Mouse (Mus musculus): ENCODE measurements around the gene Tgm6. TPM values are rescaled to one million over a fixed set of nuclear protein-coding genes. Genes with fewer than 3 reads are reported as not detected.

The Tgm6 gene
- total and polyA plus RNA-seq, 2 experiments, result not detected

DNA sequence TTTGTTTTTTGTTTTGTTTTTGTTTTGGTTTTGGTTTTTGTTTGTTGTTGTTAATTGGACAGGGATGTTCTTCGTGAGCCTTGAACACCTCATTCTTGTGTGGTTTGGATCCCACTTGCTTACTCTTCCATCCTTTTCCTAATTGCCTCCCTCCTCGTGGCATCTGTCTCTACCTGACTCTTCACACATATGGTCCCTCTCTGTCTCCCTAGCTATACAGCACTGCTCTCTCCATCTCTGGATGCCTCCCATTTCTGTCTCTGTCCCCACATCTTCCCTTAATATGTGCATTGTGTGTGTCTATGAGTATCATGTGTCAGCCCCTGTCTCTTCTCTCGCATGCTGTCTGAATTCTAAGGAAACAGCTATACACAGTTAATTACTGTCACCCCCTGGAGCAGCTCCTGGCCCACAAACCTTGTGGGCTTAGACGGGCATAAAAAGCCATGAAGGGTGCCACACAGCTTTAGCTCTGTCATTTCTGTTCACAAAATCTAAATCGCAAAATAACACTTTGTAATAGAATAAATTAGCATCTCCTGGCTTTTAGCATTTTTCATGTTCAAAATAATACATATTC, 34.0 kb downstream of the Tgm6 start:
- Histone ChIP-seq H3K27me3 (ENCODE audit: control insufficient read depth, insufficient read depth, low read length) (no peaks in the 10 kb centered on the region), H3K4me3 (ENCODE audit: insufficient read depth, low read depth, low read length) (no peak overlapping the region), H3K4me1 (ENCODE audit: control insufficient read depth, insufficient read depth, low read length) (no peaks in the 10 kb centered on the region), H3K79me2 (ENCODE audit: control insufficient read depth, insufficient read depth, low read length) (no peaks in the 10 kb centered on the region), H3K9ac (ENCODE audit: low read depth, low read length) (no peak overlapping the region), H3K36me3 (ENCODE audit: control insufficient read depth, insufficient read depth, low read length) (no peaks in the 10 kb centered on the region), H3K27ac (replicated peaks; ENCODE audit: insufficient read depth, low read depth, low read length) (no peak overlapping the region)
- no peak for DNase-seq (ENCODE audit: extremely low read depth, low read depth, low spot score)
- TF ChIP-seq CTCF (IDR thresholded peaks at IDR 0.05; ENCODE audit: low read depth, low read length) (no peak), POLR2A (IDR thresholded peaks at IDR 0.05; ENCODE audit: extremely low read depth, insufficient read depth, low read length) (no peak)
- 79% methylated on average over 5 of the region's 5 CpGs for WGBS

DNA sequence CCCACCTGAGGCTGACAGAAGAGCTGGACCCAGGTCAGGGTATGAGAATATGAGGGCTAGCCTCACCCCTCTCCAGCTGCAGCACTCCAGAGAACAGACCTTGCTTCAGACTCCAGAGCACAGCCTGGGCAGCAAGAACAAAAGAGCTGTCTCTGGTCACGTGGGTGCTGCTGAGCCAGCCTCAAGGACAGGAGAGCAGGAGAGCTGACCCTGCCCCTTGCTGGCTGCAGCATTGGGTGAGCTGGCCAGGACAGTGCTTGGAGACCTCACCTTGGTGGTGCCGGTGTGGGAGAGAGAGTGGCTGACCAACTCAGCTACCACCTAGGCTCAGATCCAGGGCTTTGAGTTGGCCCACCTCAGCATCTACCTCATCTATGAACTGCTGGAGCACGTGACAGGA, 43.0 kb downstream of the Tgm6 start:
- TF ChIP-seq CTCF (IDR thresholded peaks at IDR 0.05; ENCODE audit: low read depth, low read length) (no peak), POLR2A (IDR thresholded peaks at IDR 0.05; ENCODE audit: extremely low read depth, insufficient read depth, low read length) (no peak)
- H3K27me3 ChIP-seq (ENCODE audit: control insufficient read depth, insufficient read depth, low read length), result no peaks in the 10 kb centered on the region
- WGBS, result 83% methylated on average over 3 of the region's 3 CpGs
- H3K79me2 ChIP-seq (ENCODE audit: control insufficient read depth, insufficient read depth, low read length), result no peaks in the 10 kb centered on the region
- H3K9ac ChIP-seq (ENCODE audit: low read depth, low read length), result no peak overlapping the region
- no peak overlapping the region for H3K27ac ChIP-seq (replicated peaks; ENCODE audit: insufficient read depth, low read depth, low read length)
- no peaks in the 10 kb centered on the region for H3K4me1 ChIP-seq (ENCODE audit: control insufficient read depth, insufficient read depth, low read length)
- no peaks in the 10 kb centered on the region for H3K36me3 ChIP-seq (ENCODE audit: control insufficient read depth, insufficient read depth, low read length)
- H3K4me3 ChIP-seq (ENCODE audit: insufficient read depth, low read depth, low read length), result no peak overlapping the region
- DNase-seq (ENCODE audit: extremely low read depth, low read depth, low spot score), result peak; percentile 8

DNA sequence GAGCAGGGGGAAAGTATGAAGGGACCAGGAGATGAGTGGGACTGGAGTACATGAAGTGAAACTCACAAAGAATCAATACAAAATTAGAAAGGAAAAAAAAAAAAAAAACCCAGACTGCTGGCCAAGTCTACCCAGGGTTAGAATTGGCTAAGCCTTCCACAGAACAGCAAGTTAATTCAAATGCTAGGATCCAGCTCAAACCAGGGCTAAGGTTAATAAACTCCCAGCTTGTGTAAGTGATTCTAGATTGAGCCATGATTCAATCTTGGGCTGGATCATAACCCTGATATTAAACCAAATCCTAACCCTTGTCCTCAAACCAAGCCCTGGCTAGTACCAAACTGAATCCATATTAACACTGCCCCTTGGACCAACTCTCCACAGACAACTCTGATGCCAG, 43.6 kb downstream of the Tgm6 start:
- H3K4me3 ChIP-seq (ENCODE audit: insufficient read depth, low read depth, low read length), result no peak overlapping the region
- H3K9ac ChIP-seq (ENCODE audit: low read depth, low read length), result no peak overlapping the region
- H3K27ac ChIP-seq (replicated peaks; ENCODE audit: insufficient read depth, low read depth, low read length), result no peak overlapping the region
- no peaks in the 10 kb centered on the region for H3K4me1 ChIP-seq (ENCODE audit: control insufficient read depth, insufficient read depth, low read length)
- no peaks in the 10 kb centered on the region for H3K79me2 ChIP-seq (ENCODE audit: control insufficient read depth, insufficient read depth, low read length)
- no peaks in the 10 kb centered on the region for H3K27me3 ChIP-seq (ENCODE audit: control insufficient read depth, insufficient read depth, low read length)
- DNase-seq (ENCODE audit: extremely low read depth, low read depth, low spot score), result peak; percentile 55
- no peaks in the 10 kb centered on the region for H3K36me3 ChIP-seq (ENCODE audit: control insufficient read depth, insufficient read depth, low read length)
- TF ChIP-seq CTCF (IDR thresholded peaks at IDR 0.05; ENCODE audit: low read depth, low read length) (no peak), POLR2A (IDR thresholded peaks at IDR 0.05; ENCODE audit: extremely low read depth, insufficient read depth, low read length) (no peak)

DNA sequence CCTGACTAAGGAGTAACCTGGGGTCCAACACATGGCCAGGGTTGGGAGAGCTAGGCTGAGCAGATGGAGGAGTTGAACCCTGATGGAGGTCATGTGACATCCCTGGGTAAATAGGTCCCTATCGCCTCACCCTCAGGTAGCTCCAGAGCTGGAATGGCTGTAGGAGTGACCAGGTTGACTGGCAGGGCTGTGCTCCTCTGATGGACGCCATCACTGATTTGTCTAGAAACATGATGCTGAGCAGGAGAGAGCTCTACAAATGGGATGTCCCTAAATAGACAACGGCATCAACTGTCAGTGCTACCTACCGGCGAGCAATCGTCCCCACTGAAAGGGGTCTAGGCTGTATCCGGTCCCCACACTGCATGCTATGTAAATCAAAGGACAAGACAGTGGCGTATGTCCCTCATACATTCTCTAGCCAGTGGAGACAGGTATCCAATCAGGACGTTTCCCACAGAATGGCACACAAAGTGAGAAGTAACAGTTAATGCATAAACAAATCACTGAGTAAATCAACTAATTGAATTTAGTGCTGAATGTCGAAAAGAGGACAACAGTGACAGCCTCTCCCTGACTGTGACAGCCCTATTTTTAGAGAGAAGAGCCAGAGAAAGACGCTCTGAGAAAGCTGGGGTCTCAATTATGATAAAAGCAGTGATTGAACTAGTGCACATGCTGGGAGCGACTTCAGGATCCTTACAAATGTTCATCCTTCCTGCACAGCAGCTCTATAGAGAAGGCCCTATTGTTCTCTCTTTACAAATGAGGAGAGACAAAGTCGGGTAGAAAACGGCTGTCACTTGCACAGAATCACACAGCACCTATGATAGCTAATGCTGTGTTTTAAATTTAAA, 45.2 kb downstream of the Tgm6 start:
- DNase-seq (ENCODE audit: extremely low read depth, low read depth, low spot score), result no peak
- H3K4me3 ChIP-seq (ENCODE audit: insufficient read depth, low read depth, low read length), result no peak overlapping the region
- H3K9ac ChIP-seq (ENCODE audit: low read depth, low read length), result no peak overlapping the region
- no peaks in the 10 kb centered on the region for H3K4me1 ChIP-seq (ENCODE audit: control insufficient read depth, insufficient read depth, low read length)
- H3K27me3 ChIP-seq (ENCODE audit: control insufficient read depth, insufficient read depth, low read length), result no peaks in the 10 kb centered on the region
- TF ChIP-seq POLR2A (IDR thresholded peaks at IDR 0.05; ENCODE audit: extremely low read depth, insufficient read depth, low read length) (no peak), CTCF (IDR thresholded peaks at IDR 0.05; ENCODE audit: low read depth, low read length) (no peak)
- H3K36me3 ChIP-seq (ENCODE audit: control insufficient read depth, insufficient read depth, low read length), result no peaks in the 10 kb centered on the region
- no peak overlapping the region for H3K27ac ChIP-seq (replicated peaks; ENCODE audit: insufficient read depth, low read depth, low read length)
- 74% methylated on average over 14 of the region's 14 CpGs for WGBS
- H3K79me2 ChIP-seq (ENCODE audit: control insufficient read depth, insufficient read depth, low read length), result no peaks in the 10 kb centered on the region

DNA sequence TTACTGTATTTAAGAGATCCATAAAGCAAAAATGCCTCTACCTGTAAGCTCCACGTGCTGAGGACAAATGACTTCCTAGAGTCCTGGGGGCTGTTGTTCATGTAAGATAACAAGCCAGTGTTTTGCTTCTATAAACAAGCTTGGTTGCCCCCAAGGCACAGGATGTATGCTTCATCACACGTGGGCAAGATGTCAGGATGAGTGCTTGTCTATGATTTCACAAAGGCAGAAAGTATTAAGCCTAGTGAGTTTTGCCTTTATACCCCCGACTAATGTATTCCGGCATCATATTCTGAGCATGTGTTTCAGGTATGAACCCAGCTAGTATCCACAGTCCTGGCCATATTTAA, 45.8 kb downstream of the Tgm6 start:
- Histone ChIP-seq H3K27ac (replicated peaks; ENCODE audit: insufficient read depth, low read depth, low read length) (no peak overlapping the region), H3K9ac (ENCODE audit: low read depth, low read length) (no peak overlapping the region), H3K4me3 (ENCODE audit: insufficient read depth, low read depth, low read length) (no peak overlapping the region), H3K79me2 (ENCODE audit: control insufficient read depth, insufficient read depth, low read length) (no peaks in the 10 kb centered on the region), H3K4me1 (ENCODE audit: control insufficient read depth, insufficient read depth, low read length) (no peaks in the 10 kb centered on the region), H3K27me3 (ENCODE audit: control insufficient read depth, insufficient read depth, low read length) (no peaks in the 10 kb centered on the region), H3K36me3 (ENCODE audit: control insufficient read depth, insufficient read depth, low read length) (no peaks in the 10 kb centered on the region)
- DNase-seq (ENCODE audit: extremely low read depth, low read depth, low spot score), result no peak
- 66% methylated on average over 4 of the region's 4 CpGs for WGBS
- no peak for TF ChIP-seq POLR2A (IDR thresholded peaks at IDR 0.05; ENCODE audit: extremely low read depth, insufficient read depth, low read length)
- TF ChIP-seq CTCF (IDR thresholded peaks at IDR 0.05; ENCODE audit: low read depth, low read length), result no peak

DNA sequence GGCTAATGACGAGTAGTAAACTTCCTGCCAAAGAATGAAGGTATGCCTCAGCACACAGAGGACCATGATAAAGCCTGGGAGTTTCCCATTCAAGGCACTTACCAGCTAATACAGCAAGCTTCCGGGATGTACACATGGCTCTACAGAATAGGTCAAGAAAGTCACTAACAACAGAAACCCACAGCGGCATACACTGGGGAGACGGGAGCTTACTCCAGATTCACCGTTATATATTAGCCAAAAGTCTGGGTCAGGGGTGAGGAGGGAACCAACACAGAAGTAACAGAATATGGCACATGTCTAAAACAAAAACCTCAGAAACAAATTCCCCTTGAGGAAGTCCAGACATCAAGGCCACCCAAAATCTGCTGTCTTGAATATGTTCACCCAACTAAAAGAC, 50.5 kb downstream of the Tgm6 start:
- WGBS, result 75% methylated on average over 5 of the region's 5 CpGs
- H3K27me3 ChIP-seq (ENCODE audit: control insufficient read depth, insufficient read depth, low read length), result no peaks in the 10 kb centered on the region
- 0 out of 2 replicates have a peak, but pooled peaks cover 2% of the 10 kb centered on the region for H3K36me3 ChIP-seq (ENCODE audit: control insufficient read depth, insufficient read depth, low read length)
- no peaks in the 10 kb centered on the region for H3K79me2 ChIP-seq (ENCODE audit: control insufficient read depth, insufficient read depth, low read length)
- no peak for DNase-seq (ENCODE audit: extremely low read depth, low read depth, low spot score)
- no peak for TF ChIP-seq POLR2A (IDR thresholded peaks at IDR 0.05; ENCODE audit: extremely low read depth, insufficient read depth, low read length)
- no peak for TF ChIP-seq CTCF (IDR thresholded peaks at IDR 0.05; ENCODE audit: low read depth, low read length)
- no peak overlapping the region for H3K4me3 ChIP-seq (ENCODE audit: insufficient read depth, low read depth, low read length)
- H3K4me1 ChIP-seq (ENCODE audit: control insufficient read depth, insufficient read depth, low read length), result no peaks in the 10 kb centered on the region
- no peak overlapping the region for H3K27ac ChIP-seq (replicated peaks; ENCODE audit: insufficient read depth, low read depth, low read length)
- H3K9ac ChIP-seq (ENCODE audit: low read depth, low read length), result no peak overlapping the region

Data from liver, adult 2 months (tissue).